Mouse (Mus musculus): ENCODE data around the gene Pip5k1c. TPM values are rescaled to one million over a fixed set of nuclear protein-coding genes. Genes with fewer than 3 reads are reported as not detected.

The Pip5k1c gene
- 51.5 and 58.5 TPM in 2 replicates for polyA plus RNA-seq (2015; fragmentation: Nextera tagmentation; extraction: Ambion mirVana)

DNA sequence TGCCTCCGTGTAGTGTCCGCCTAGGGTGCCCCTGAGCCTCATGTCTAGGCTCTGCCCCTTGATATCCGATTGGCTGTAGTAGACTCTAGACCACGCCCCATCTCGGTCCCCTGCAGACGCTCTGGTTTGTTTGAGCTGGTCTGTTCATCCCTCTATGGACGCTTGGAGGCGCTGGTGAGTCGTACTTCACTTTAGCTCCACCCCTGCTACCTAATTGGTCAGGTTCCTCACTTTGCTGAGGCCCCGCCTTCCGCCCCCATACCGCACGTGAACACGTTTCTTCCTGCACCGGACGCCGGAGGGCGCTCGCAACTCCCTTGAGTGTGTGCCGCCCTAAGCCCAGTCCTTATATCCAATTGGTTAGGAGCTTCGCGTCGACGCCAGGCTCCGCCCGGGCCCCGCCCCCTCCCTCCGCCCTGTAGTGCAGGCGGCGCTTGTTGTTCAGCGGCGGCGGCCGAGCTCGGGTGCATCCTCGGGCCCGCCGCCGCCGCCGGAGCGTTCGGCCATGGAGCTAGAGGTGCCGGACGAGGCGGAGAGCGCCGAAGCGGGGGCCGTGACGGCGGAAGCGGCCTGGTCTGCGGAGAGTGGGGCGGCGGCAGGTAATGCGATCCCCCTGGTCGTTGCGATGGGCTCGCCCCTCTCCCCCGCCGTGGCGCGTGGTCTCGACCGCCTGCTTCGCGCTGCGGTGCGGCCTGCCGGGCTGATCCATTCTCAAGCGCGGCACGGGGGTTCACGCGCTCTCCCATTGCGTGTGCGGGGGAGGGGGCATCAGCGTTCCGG is at the start of gene Pip5k1c:
TSS of gene Pip5k1c (plus strand) at position 410 of the 780 bp plus-strand sequence.
- WGBS = under 1% methylated on average over 76 of the region's 80 CpGs
- peaks cover 35% of the 10 kb centered on the region for H3K27me3 ChIP-seq
- peak within 1 kb of the TSS; percentile 85 for H3K27ac ChIP-seq
- H3K4me3 ChIP-seq = peak within 1 kb of the TSS; percentile 79
- H3K36me3 ChIP-seq = no peaks in the 10 kb centered on the region
- peak within 1 kb of the TSS; percentile 91 for H3K4me2 ChIP-seq (replicated peaks)
- H3K4me1 ChIP-seq = peaks cover 47% of the 10 kb centered on the region
- no peaks in the 10 kb centered on the region for H3K9me3 ChIP-seq
- peak within 1 kb of the TSS; percentile 86 for H3K9ac ChIP-seq
- peak; percentile 94 for ATAC-seq (ENCODE audit: low FRiP score, low read depth)

DNA sequence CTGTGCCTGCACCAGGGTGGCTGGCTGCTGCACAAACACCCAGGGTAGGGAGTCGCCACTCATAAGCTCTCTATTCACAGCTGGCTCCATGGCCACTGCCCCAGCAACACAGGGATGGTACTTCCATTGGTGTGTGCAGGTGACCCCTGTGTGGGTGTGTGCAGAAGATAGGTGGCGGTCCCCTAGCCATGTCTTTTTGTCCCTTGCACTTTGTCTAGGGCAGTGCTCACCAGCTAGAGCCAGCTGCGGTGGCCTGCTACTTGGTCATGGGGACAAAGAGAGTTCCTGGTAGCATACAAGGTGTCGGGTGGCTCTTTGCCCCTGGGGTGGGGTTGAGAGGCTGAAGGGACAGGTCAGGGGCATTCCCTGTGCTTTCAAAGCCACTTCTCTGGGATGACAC is 48.6 kb upstream of the Pip5k1c start:
- H3K27me3 ChIP-seq = peaks cover 51% of the 10 kb centered on the region
- H3K9me3 ChIP-seq = no peaks in the 10 kb centered on the region
- peaks cover 17% of the 10 kb centered on the region; the same call in 1 of the 2 replicates for H3K4me1 ChIP-seq
- no peak overlapping the region for H3K4me3 ChIP-seq
- 82% methylated on average over 4 of the region's 4 CpGs for WGBS
- H3K9ac ChIP-seq = no peak overlapping the region
- H3K4me2 ChIP-seq (replicated peaks) = no peak overlapping the region
- ATAC-seq (ENCODE audit: low FRiP score, low read depth) = no peak
- no peak overlapping the region for H3K27ac ChIP-seq
- peaks cover 10% of the 10 kb centered on the region for H3K36me3 ChIP-seq

- H3K27ac ChIP-seq = no peak overlapping the region
- peaks cover 46% of the 10 kb centered on the region for H3K27me3 ChIP-seq
- H3K4me1 ChIP-seq = peaks cover 14% of the 10 kb centered on the region; the same call in 1 of the 2 replicates
- no peak overlapping the region for H3K4me3 ChIP-seq
- 0 out of 2 replicates have a peak, but pooled peaks have one; percentile 49 for ATAC-seq (ENCODE audit: low FRiP score, low read depth)
- no peak overlapping the region for H3K9ac ChIP-seq
- 14% methylated on average over 17 of the region's 17 CpGs for WGBS
- no peak overlapping the region for H3K4me2 ChIP-seq (replicated peaks)
- H3K9me3 ChIP-seq = no peaks in the 10 kb centered on the region
- peaks cover 12% of the 10 kb centered on the region for H3K36me3 ChIP-seq
These were observed 48.2 kb upstream of the Pip5k1c start for GRCm38 (mm10) chr10:81244595-81244994.

GRCm38 (mm10) chr10:81245166-81245565 is 47.6 kb upstream of the Pip5k1c start:
- Histone ChIP-seq H3K4me1 (peaks cover 8% of the 10 kb centered on the region; the same call in 1 of the 2 replicates), H3K27ac (no peak overlapping the region), H3K4me3 (no peak overlapping the region), H3K4me2 (replicated peaks) (no peak overlapping the region), H3K9me3 (no peaks in the 10 kb centered on the region), H3K27me3 (peaks cover 40% of the 10 kb centered on the region), H3K9ac (no peak overlapping the region), H3K36me3 (peaks cover 11% of the 10 kb centered on the region)
- no peak for ATAC-seq (ENCODE audit: low FRiP score, low read depth)
- 86% methylated on average over 6 of the region's 6 CpGs for WGBS

DNA sequence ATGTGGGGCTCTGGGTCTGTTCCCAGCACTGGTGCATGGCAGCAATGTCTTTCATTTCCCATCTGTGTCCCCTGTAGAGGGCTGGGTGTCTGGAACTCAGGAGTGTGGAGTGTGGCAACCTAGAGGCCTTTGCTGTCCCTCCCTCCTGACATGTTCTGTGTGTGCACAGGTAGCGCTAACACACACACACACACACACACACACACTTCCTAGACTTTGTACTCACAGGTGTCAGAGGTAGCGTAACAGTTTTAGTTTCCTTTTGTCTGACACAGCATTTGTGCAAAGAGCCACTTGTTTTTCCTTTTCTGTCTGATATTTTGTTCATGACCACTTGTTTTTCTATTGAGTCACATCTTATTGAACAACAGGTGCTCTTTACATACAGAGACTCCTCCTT is 45.0 kb upstream of the Pip5k1c start:
- no peak for ATAC-seq (ENCODE audit: low FRiP score, low read depth)
- H3K4me3 ChIP-seq = no peak overlapping the region
- H3K4me1 ChIP-seq = peaks cover 10% of the 10 kb centered on the region
- 87% methylated on average over 2 of the region's 2 CpGs for WGBS
- 0 out of 2 replicates have a peak, but pooled peaks cover 10% of the 10 kb centered on the region for H3K36me3 ChIP-seq
- H3K4me2 ChIP-seq (replicated peaks) = no peak overlapping the region
- H3K9me3 ChIP-seq = no peaks in the 10 kb centered on the region
- H3K27me3 ChIP-seq = peaks cover 43% of the 10 kb centered on the region
- no peak overlapping the region for H3K27ac ChIP-seq
- H3K9ac ChIP-seq = no peak overlapping the region

GRCm38 (mm10) chr10:81249442-81249841 is 43.3 kb upstream of the Pip5k1c start:
- H3K4me2 ChIP-seq (replicated peaks) = no peak overlapping the region
- ATAC-seq (ENCODE audit: low FRiP score, low read depth) = no peak
- no peak overlapping the region for H3K4me3 ChIP-seq
- H3K27ac ChIP-seq = no peak overlapping the region
- WGBS = 78% methylated on average over 8 of the region's 8 CpGs
- H3K9me3 ChIP-seq = no peaks in the 10 kb centered on the region
- 0 out of 2 replicates have a peak, but pooled peaks cover 10% of the 10 kb centered on the region for H3K36me3 ChIP-seq
- no peak overlapping the region for H3K9ac ChIP-seq
- H3K27me3 ChIP-seq = peaks cover 43% of the 10 kb centered on the region
- peaks cover 15% of the 10 kb centered on the region for H3K4me1 ChIP-seq

GRCm38 (mm10) chr10:81252424-81253419 is 40.0 kb upstream of the Pip5k1c start, which contains the start of gene Matk:
Gene Matk (plus strand): TSS chr10:81252935.
- Histone ChIP-seq H3K9ac (peak within 1 kb of the TSS; percentile 56), H3K36me3 (0 out of 2 replicates have a peak, but pooled peaks cover 10% of the 10 kb centered on the region), H3K4me2 (replicated peaks) (peak within 1 kb of the TSS; percentile 56), H3K9me3 (no peaks in the 10 kb centered on the region), H3K27me3 (peaks cover 74% of the 10 kb centered on the region), H3K4me3 (peak within 1 kb of the TSS; percentile 29), H3K4me1 (peaks cover 17% of the 10 kb centered on the region), H3K27ac (no peak within 1 kb of the TSS)
- WGBS = 12% methylated on average over 43 of the region's 44 CpGs
- ATAC-seq (ENCODE audit: low FRiP score, low read depth) = peak; percentile 35; the same call in 1 of the 2 replicates

DNA sequence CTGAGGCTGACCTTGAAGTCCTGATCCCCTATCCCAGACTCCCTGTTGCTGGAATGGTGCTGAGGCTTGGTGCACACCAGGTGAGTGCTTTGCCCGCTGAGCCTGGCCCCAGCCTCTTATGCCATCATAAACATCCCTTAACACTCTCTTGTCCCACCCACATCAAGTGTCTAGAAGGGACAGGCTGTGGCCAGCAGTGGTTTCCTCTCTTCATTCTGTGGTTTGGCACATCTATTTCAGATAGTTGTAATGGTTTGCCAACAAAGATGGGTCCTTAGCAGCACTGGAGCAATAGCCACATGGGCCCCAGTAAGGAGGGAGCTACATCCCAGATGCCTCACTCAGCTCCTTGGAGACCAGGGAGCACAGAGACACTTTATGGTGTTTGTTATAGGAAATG is 37.9 kb upstream of the Pip5k1c start:
- Histone ChIP-seq H3K4me1 (peaks cover 24% of the 10 kb centered on the region), H3K4me2 (replicated peaks) (no peak overlapping the region), H3K27me3 (peaks cover 96% of the 10 kb centered on the region), H3K36me3 (0 out of 2 replicates have a peak, but pooled peaks cover under 1% of the 10 kb centered on the region), H3K27ac (no peak overlapping the region), H3K9me3 (no peaks in the 10 kb centered on the region), H3K4me3 (no peak overlapping the region), H3K9ac (no peak overlapping the region)
- WGBS = 56% methylated on average over 1 of the region's 1 CpGs
- no peak for ATAC-seq (ENCODE audit: low FRiP score, low read depth)

DNA sequence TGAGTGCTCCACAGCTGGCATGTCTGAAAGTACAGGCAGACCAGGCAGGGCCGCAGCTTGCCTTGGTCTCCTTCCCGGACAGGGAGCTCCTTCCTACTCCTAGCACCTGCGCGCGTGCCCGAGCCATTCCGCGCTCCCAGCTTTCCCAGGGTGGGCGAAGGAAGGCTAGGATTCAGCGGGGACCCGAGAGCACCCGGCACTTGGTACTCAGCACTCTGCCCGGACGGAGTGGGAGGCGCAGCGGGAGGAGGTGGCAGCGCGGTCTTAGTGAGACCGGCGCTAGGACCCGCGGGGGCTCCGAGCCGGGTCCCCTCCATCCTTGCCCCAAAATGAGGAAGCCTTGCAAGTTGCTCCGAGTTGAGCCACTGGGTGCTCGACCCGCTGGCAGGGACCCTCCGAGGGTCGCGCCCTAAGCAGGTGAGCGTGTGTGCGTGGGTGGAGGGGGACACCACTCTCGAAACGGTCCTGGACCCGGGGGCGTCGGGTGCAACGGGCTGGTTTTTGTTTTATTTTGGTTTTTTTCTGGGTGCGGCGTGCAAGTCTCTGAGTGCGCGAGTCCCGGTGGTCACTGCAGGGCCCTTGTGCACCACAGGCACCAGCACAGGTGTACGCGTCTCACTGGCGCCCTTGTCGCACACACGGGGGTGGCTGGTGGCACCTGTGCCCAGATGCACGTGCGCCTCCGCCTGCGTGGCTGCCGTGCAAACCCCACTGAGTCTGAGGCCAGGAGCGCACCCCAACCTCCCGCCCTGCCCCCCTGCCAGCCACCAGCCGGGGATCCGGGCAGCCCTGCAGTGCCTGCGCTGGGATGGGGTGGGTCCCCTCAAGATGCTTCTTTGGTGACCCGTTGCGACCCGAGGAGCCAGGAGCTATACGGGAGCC is 35.4 kb upstream of the Pip5k1c start:
- Histone ChIP-seq H3K27me3 (peaks cover 86% of the 10 kb centered on the region), H3K9ac (peak overlapping the region; percentile 65), H3K36me3 (peaks cover 19% of the 10 kb centered on the region), H3K27ac (no peak overlapping the region), H3K9me3 (peaks cover 5% of the 10 kb centered on the region), H3K4me1 (peaks cover 24% of the 10 kb centered on the region), H3K4me3 (peak overlapping the region; percentile 52), H3K4me2 (replicated peaks) (peak overlapping the region; percentile 80)
- WGBS = 2% methylated on average over 62 of the region's 62 CpGs
- ATAC-seq (ENCODE audit: low FRiP score, low read depth) = no peak

DNA sequence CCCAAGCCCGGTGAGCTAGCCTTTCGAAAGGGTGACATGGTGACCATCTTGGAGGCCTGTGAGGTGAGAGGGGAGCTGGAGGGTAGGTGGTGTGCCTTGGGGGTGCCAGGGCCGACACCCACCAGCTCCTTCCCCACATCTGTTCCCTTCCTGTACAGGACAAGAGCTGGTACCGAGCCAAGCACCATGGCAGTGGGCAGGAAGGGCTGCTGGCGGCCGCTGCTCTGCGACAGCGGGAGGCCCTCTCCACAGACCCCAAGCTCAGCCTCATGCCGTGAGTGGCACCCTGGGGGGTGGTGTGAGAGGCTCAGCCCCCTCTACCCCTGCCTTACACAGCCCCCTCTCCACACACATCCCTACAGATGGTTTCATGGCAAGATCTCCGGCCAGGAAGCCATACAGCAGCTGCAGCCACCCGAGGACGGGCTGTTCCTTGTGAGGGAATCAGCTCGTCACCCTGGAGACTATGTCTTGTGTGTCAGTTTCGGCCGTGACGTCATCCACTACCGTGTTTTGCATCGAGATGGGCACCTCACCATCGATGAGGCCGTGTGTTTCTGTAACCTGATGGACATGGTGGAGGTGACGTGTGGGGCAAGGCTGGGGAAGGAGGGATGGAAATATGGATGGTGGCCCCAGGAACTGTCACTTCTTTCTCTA is 33.4 kb upstream of the Pip5k1c start:
- Histone ChIP-seq H3K4me2 (replicated peaks) (no peak overlapping the region; the same call in 1 of the 2 replicates), H3K36me3 (peaks cover 39% of the 10 kb centered on the region), H3K9me3 (peaks cover 5% of the 10 kb centered on the region), H3K27ac (no peak overlapping the region), H3K9ac (peak overlapping the region; percentile 35; the same call in 1 of the 2 replicates), H3K4me1 (peaks cover 15% of the 10 kb centered on the region), H3K27me3 (peaks cover 66% of the 10 kb centered on the region), H3K4me3 (no peak overlapping the region)
- 37% methylated on average over 21 of the region's 21 CpGs for WGBS
- no peak for ATAC-seq (ENCODE audit: low FRiP score, low read depth)

Measured in limb, embryonic 13.5 days (tissue).